Mouse (Mus musculus) brain, embryonic 14.5 days (tissue): ENCODE data around the gene Helb.

ENCODE experiments used
- CTCF ChIP-seq: fragments of 200-500 bp; IDR thresholded peaks from 2 replicates; pipeline ENCODE4 v1.5.1; 2012; ENCODE audit warnings: inconsistent platforms, mild to moderate bottlenecking, moderate library complexity, borderline replicate concordance; ENCODE audit not compliant: insufficient read depth, insufficient read length; ENCODE audit errors: extremely low read depth
- POLR2A ChIP-seq: fragments of 200-500 bp; IDR thresholded peaks from 2 replicates; pipeline ENCODE4 v1.6.1; 2012; ENCODE audit warnings: mild to moderate bottlenecking, inconsistent platforms, borderline replicate concordance; ENCODE audit not compliant: poor library complexity, insufficient read depth, insufficient read length, severe bottlenecking; ENCODE audit errors: extremely low read depth

DNA sequence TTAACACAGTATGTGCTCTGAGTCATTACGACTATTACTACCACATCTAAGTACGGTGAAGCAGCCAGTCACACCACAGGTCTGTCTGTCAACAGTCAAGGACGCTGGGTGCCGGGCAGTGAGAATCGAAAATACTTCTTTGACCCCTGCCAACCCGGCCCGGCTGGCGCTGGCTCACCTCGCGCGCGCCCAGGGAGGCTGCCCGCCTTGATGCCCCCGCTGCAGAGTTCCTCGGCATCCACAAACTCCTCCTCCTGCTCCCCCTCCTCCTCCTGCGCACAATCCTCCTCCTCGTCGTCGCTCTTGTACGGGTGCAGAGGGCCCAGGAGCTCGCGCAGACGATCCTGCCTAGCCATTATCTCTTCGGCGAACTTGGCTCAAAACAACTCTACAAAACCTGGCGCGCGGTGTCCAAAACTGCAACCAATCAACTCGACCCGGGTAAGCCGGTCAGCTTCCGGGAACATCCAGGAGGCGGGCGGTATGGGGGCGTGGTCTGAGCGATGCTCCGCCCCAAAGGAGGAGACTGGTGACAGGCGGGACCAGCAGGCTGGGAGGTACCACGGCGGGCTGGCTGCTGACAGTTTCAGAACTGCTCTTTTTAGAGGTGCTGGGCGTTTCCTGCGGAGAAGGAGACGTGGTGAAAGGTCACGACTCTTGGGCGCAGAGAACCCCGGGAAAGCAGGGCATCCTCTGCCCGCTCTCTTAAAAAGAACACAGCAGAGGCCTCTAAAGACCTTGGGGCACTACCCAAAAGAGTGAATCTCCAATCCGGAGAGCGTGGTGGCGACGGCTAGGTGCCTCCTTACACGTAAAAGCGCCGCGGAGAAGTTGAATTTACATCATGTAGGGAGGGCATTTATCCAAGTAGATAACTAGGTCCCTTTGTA, at the start of gene Helb:
- no peak for TF ChIP-seq POLR2A
- no peak for TF ChIP-seq CTCF
